Mouse (Mus musculus): Measurements from ENCODE around the gene Tcf20.

DNA sequence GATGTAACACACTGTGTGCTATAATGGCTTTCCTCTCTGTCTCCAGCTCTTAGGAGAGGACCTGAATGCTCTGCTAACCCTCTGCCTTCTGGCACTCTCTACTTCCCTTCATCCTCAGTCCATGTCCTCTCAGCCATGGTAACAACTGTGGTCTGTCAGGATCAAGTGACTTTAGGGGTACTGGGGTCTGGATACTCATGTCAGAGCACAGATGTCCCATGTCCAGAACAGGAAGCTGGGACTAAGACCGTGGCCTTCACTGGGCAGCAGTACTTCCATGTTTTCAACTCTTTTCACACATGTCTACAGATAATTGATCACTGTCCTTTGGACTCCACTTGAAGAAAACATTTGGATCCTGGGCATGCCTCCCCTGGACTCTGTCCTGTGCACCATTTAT, 203.9 kb downstream of the Tcf20 start:
- TF ChIP-seq HCFC1 (IDR thresholded peaks at IDR 0.05; ENCODE audit: borderline replicate concordance, insufficient read depth, low read length) = no peak
- TF ChIP-seq ZC3H11A (IDR thresholded peaks at IDR 0.05; ENCODE audit: borderline replicate concordance, low read depth, low read length) = no peak
- no peak for TF ChIP-seq ZNF384 (IDR thresholded peaks at IDR 0.05; ENCODE audit: low read depth, low read length)
- TF ChIP-seq CHD2 (IDR thresholded peaks at IDR 0.05; ENCODE audit: low read depth, low read length) = no peak
